Mouse (Mus musculus) lung, embryonic 16.5 days (tissue): ENCODE data around the gene Slfn4. TPM values are rescaled to one million over a fixed set of nuclear protein-coding genes. Genes with fewer than 3 reads are reported as not detected.
A peak's percentile ranks its signal among the peaks of the same experiment; 100 is the strongest.
"Not testable (repeated sequence)": the region's sequence is repeated elsewhere in the genome, so short reads cannot be mapped to it uniquely, and the experiment has no call there.

Experiments
- ATAC-seq: fragments of 200-750 bp; cut with Nextera tagmentation; 2 replicates; pipeline ENCODE4 v1.8.0; 2017; ENCODE audit warnings: low read depth, mild to moderate bottlenecking, moderate library complexity
- H3K27ac ChIP-seq: fragments of 300-500 bp; sonication (generic); 2 replicates; pipeline ENCODE4 v1.5.1; 2014; ENCODE audit warnings: mild to moderate bottlenecking, control low read depth, low read length
- H3K27me3 ChIP-seq: fragments of 300-500 bp; sonication (generic); 2 replicates; pipeline ENCODE4 v1.6.1; 2014; ENCODE audit warnings: low read depth, low read length, mixed read lengths; ENCODE audit not compliant: control insufficient read depth, insufficient read depth
- H3K36me3 ChIP-seq: fragments of 300-500 bp; sonication (generic); 2 replicates; pipeline ENCODE4 v1.6.1; 2014; ENCODE audit warnings: low read length; ENCODE audit not compliant: control insufficient read depth, insufficient read depth
- H3K4me1 ChIP-seq: fragments of 300-500 bp; sonication (generic); replicated peaks from 2 replicates; pipeline ENCODE4 v1.6.1; 2014; ENCODE audit warnings: low read length, mixed read lengths; ENCODE audit not compliant: control insufficient read depth, insufficient read depth
- H3K4me2 ChIP-seq: fragments of 300-500 bp; sonication (generic); 2 replicates; pipeline ENCODE4 v1.6.1; 2014; ENCODE audit warnings: low read depth, low read length, control low read depth
- H3K4me3 ChIP-seq: fragments of 300-500 bp; sonication (generic); 2 replicates; pipeline ENCODE4 v1.5.1; 2014; ENCODE audit warnings: mild to moderate bottlenecking, low read length, control low read depth
- H3K9ac ChIP-seq: fragments of 300-500 bp; sonication (generic); 2 replicates; pipeline ENCODE4 v1.6.1; 2014; ENCODE audit warnings: low read length, control low read depth
- H3K9me3 ChIP-seq: fragments of 300-500 bp; sonication (generic); 2 replicates; pipeline ENCODE4 v1.6.1; 2016; ENCODE audit warnings: low read length; ENCODE audit not compliant: control insufficient read depth
- WGBS: fragments of 180-500 bp; shearing (Covaris S2); extraction: QIAGEN DNeasy Blood & Tissue Kit; methylation state at CpG from one replicate; pipeline ENCODE4 v1.1.7; 2014; 5-methylcytosine and 5-hydroxymethylcytosine counted together
- polyA plus RNA-seq: library from polyadenylated mRNA; unstranded; fragments of >200 nt; fragmentation: Nextera tagmentation; extraction: Ambion mirVana; gene quantifications from 2 replicates; pipeline ENCODE4 v1.2.1, GENCODE M21; 2015

Gene Slfn4
- 0.11 TPM in 1 of 2 replicates, not detected in the other for polyA plus RNA-seq

DNA sequence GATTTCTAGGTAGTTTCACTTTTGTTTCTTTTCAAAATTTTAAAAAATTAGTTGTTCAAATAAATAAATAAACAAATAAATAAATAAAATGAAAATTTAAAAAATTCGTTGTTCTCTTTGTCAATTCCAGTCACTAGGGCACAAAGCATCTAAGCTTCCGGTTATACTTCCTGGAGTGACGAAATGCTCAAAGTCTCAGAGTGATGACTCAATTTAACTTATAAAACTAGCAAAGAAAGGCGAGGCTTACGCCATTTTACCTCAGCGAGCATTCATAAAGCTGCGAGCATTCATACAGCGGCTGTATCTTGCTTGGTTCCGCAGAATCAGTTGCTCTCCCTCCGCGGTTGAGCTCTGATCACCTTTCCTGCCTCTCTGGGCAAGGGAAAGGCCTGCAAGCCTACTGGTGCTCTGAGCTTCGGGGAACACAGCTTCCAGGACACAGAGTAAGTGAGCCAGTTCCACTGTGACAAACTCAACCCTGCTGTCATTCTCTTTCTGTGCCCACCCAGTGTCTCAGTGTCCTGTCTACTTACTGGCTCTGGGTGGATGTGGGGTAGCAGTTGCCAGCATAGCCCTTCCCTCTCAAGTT is at the start of gene Slfn4:
TSS of gene Slfn4 (plus strand) at position 239 of the 592 bp plus-strand sequence.
- WGBS = 82% methylated on average over 12 of the region's 12 CpGs
- Histone ChIP-seq H3K27ac (no peak within 1 kb of the TSS), H3K4me2 (no peak within 1 kb of the TSS), H3K4me1 (no peaks in the 10 kb centered on the region), H3K4me3 (no peak within 1 kb of the TSS), H3K9me3 (no peaks in the 10 kb centered on the region), H3K27me3 (no peaks in the 10 kb centered on the region), H3K36me3 (no peaks in the 10 kb centered on the region), H3K9ac (no peak within 1 kb of the TSS)
- no peak for ATAC-seq

DNA sequence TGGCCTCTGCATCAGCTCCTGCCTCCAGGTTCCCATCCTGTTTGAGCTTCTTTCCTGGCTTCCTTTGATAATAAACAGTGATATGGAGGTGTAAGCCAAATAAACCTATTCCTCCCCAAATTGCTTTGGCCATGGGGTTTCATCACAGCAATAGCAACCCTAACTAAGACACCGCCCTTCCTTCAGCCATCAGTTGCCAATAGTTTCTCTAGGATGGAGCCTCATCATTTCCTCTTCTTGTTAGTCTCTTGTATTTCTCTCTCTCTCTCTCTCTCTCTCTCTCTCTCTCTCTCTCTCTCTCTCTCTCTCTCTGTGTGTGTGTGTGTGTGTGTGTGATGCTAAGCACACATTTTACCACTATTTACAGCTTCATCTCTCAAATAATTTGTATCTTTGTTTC is 49.4 kb upstream of the Slfn4 start:
- H3K4me2 ChIP-seq, H3K9me3 ChIP-seq, H3K36me3 ChIP-seq, ATAC-seq, H3K4me3 ChIP-seq, H3K9ac ChIP-seq, H3K27me3 ChIP-seq, H3K27ac ChIP-seq, H3K4me1 ChIP-seq: not testable (repeated sequence)
- 67% methylated on average over 1 of the region's 1 CpGs for WGBS

DNA sequence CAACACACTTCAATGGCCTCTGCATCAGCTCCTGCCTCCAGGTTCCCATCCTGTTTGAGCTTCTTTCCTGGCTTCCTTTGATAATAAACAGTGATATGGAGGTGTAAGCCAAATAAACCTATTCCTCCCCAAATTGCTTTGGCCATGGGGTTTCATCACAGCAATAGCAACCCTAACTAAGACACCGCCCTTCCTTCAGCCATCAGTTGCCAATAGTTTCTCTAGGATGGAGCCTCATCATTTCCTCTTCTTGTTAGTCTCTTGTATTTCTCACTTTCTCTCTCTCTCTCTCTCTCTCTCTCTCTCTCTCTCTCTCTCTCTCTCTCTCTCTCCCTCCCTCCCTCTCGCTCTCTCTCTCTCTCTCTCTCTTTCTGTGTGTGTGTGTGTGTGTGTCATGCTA is 37.7 kb upstream of the Slfn4 start:
- not testable (repeated sequence) for H3K9ac ChIP-seq, ATAC-seq, H3K36me3 ChIP-seq, H3K4me3 ChIP-seq, H3K4me2 ChIP-seq, H3K27ac ChIP-seq, H3K27me3 ChIP-seq, H3K4me1 ChIP-seq, H3K9me3 ChIP-seq
- 100% methylated on average over 1 of the region's 2 CpGs for WGBS

DNA sequence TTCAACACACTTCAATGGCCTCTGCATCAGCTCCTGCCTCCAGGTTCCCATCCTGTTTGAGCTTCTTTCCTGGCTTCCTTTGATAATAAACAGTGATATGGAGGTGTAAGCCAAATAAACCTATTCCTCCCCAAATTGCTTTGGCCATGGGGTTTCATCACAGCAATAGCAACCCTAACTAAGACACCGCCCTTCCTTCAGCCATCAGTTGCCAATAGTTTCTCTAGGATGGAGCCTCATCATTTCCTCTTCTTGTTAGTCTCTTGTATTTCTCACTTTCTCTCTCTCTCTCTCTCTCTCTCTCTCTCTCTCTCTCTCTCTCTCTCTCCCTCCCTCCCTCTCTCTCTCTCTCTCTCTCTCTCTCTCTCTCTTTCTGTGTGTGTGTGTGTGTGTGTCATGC is 26.0 kb upstream of the Slfn4 start:
- H3K9ac ChIP-seq, H3K9me3 ChIP-seq, H3K27ac ChIP-seq, H3K4me3 ChIP-seq, H3K4me1 ChIP-seq, ATAC-seq, H3K27me3 ChIP-seq, H3K36me3 ChIP-seq, H3K4me2 ChIP-seq: not testable (repeated sequence)
- WGBS = no CpG with 5 or more reads among the region's 1 CpGs

DNA sequence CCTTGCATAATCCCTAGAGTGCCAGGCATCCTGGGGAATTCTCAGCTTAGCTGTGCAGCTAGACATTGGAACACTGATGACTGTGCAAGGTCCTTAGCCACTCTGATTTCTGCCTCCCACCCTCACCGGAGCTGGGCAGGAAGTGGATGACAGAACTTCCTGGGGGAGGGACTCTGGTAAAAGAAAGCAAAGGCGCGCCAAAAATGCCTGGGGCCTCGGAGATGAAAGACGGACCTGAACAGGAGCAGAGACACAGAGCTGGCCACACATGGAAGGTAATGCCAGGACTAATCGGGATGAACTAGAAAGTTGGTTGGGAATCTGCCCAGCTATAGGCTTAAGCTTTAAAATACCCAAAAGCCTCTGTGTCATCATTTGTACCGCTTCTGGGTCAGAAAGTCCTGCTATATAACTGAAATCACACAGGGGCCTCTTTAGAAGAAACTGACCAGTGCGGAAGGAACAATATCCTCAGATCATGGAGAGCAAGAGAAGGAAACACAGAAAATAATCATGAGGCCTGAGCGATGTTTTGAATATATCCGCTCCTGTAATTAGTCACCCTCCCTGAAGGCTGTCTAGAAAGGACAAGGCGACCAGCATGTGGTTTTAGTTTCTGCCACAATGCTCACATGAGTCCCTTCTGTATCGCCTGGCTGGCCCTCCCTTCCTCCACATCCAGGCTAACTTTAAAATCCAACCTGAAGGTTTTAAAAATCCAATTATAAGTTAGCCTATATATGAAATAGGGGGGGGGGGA is 16.3 kb downstream of the Slfn4 start, which contains the start of gene Slfn3:
TSS of gene Slfn3 (plus strand) at position 197 of the 760 bp plus-strand sequence.
- Histone ChIP-seq H3K9me3 (no peaks in the 10 kb centered on the region), H3K4me1 (no peaks in the 10 kb centered on the region), H3K27ac (no peak within 1 kb of the TSS), H3K4me3 (peak within 1 kb of the TSS; percentile 38), H3K9ac (peak within 1 kb of the TSS; percentile 20; the same call in 1 of the 2 replicates), H3K27me3 (no peaks in the 10 kb centered on the region), H3K36me3 (no peaks in the 10 kb centered on the region), H3K4me2 (peak within 1 kb of the TSS; percentile 34)
- 66% methylated on average over 12 of the region's 12 CpGs for WGBS
- no peak for ATAC-seq

DNA sequence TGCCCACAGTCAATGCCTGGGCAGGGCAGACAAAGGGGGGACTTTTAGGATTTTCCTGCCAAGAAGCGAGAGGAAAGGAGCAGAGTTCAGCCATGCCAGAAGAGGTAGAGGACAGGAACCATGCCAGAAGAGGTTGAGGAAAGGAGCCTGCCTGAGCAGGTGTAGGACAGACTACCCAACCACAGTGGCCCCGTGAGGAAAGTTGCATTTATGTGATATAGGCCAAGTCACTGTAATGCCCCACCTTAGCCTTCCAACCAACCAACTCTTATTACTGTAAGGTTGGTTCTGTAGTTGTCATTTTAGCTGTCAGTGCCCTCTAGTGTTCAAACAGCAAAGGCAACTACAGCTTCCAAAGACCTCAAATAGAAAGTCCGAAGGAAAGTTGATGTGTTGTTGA is 17.0 kb downstream of the Slfn4 start:
- no peak overlapping the region for H3K4me3 ChIP-seq
- H3K9ac ChIP-seq = no peak overlapping the region
- peak overlapping the region; percentile 34; the same call in 1 of the 2 replicates for H3K4me2 ChIP-seq
- no peak for ATAC-seq
- no peaks in the 10 kb centered on the region for H3K4me1 ChIP-seq
- no peaks in the 10 kb centered on the region for H3K27me3 ChIP-seq
- H3K27ac ChIP-seq = no peak overlapping the region
- H3K36me3 ChIP-seq = no peaks in the 10 kb centered on the region
- 47% methylated on average over 3 of the region's 3 CpGs for WGBS
- no peaks in the 10 kb centered on the region for H3K9me3 ChIP-seq

DNA sequence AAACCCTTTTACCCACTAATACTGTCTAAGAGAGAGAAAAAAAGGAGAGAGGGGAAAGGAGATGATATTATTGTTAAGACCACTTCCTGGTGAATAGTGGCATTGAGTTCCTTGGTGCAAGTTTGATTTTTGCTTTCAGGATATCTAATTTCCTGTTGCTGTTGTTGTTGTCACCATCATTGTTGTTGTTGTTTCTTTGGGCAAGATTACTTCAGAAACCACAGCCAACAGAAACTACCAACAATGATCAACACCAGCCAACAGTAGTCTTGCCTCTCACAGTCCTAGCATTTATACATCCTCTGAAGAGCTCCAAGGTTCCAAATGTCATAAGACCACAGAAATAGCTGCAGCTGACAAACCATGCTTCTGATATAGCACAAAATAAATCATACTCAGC is 30.0 kb downstream of the Slfn4 start:
- Histone ChIP-seq H3K36me3 (no peaks in the 10 kb centered on the region), H3K9me3 (no peaks in the 10 kb centered on the region), H3K4me3 (no peak overlapping the region), H3K27me3 (no peaks in the 10 kb centered on the region), H3K9ac (no peak overlapping the region), H3K4me1 (no peaks in the 10 kb centered on the region), H3K27ac (no peak overlapping the region), H3K4me2 (no peak overlapping the region)
- no peak for ATAC-seq

DNA sequence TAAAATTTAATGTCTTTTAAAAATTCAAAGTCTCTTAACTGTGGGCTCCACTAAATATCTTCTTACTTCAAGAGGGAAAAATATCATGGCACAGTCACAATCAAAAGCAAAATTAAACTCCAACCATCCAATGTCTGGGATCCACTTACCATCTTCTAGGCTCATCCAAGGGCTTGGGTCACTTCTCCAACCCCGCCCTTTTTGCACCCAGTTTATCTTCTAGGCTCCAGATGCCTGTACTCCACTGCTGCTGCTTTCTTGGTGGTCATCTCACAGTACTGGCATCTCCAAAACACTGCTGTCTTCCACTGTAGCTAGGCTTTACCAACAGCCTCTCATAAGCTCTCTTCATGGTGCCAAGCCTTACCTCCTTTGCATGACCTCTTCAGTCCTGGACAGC is 41.1 kb downstream of the Slfn4 start:
- 60% methylated on average over 1 of the region's 1 CpGs for WGBS
- no peaks in the 10 kb centered on the region for H3K36me3 ChIP-seq
- H3K4me1 ChIP-seq = no peaks in the 10 kb centered on the region
- no peak for ATAC-seq
- H3K4me2 ChIP-seq = no peak overlapping the region
- no peak overlapping the region for H3K4me3 ChIP-seq
- no peaks in the 10 kb centered on the region for H3K9me3 ChIP-seq
- H3K27me3 ChIP-seq = no peaks in the 10 kb centered on the region
- H3K9ac ChIP-seq = no peak overlapping the region
- no peak overlapping the region for H3K27ac ChIP-seq

DNA sequence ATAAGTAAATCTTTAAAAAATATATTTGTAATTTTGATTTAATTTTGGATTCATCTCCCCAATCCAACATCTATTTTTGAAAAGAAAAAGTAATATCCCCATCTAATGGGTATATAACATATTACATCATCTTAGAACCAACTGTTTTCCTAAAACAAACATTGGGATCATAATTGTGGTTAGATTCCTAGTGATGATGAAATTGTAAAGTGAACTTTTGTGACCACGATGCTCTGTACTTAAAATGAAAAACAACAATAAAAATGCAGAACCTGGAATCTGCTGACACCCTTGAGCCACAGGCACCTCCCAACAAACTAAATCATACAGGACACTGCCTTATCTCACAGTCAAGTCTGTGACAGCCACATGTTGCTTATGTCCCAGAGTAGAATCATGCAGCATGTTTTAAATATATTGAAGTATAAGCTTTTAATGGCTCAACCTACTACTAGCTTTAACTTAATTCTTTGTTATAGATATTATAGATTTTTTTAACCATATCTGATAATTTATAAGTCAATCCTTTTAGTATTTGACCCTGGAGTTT is 46.4 kb downstream of the Slfn4 start:
- Histone ChIP-seq H3K27me3 (no peaks in the 10 kb centered on the region), H3K4me1 (no peaks in the 10 kb centered on the region), H3K27ac (no peak overlapping the region), H3K36me3 (no peaks in the 10 kb centered on the region), H3K9me3 (no peaks in the 10 kb centered on the region), H3K4me3 (no peak overlapping the region), H3K9ac (no peak overlapping the region), H3K4me2 (no peak overlapping the region)
- ATAC-seq = no peak
- WGBS = 63% methylated on average over 1 of the region's 1 CpGs
